Mouse (Mus musculus) T-cell, adult 2 months (primary cell): ENCODE results near the gene B3galt4.
A peak's percentile ranks its signal among the peaks of the same experiment; 100 is the strongest.
"Not testable (repeated sequence)": the region's sequence is repeated elsewhere in the genome, so short reads cannot be mapped to it uniquely, and the experiment has no call there.

Source experiments
- DNase-seq: peaks from one replicate; pipeline ENCODE4 v3.0.0; 2022; ENCODE audit warnings: low spot score

The B3galt4 gene

GRCm38 (mm10) chr17:33968489-33968888, 17.2 kb upstream of the B3galt4 start:
- peak; percentile 77 for DNase-seq

DNA sequence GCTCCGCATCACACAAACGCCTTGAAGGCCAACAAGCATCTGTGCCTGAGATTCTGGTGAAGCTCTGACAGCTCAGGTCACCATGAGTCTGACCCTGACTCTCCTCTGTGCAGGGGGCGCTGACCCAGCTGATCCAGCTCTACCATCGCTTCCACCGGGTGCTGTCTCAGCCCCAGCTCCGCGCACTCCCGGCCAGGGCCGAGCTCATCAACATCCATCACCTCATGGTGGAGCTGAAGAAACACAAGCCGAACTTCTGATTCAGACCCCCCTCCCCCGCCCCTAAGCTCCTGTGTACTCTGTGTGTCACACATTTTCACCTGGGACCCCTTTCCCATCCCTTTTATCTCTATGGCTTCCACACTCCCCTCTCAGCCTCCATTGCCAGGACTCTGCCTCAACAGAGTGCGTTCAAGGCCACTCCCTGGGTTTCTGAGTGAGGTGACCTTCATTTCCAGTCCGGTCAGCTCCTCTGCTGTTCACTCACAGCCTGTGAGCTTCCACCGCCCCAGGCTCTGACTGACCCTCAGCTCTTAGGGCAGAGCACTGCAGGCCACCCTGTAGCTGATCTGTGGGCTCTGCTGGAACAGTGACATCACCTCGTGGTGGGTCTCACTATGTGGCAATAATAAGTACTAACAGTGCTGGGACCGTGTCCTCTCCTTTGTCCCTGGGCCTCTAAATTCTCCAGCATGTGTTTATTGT, 14.7 kb upstream of the B3galt4 start:
- no peak for DNase-seq

DNA sequence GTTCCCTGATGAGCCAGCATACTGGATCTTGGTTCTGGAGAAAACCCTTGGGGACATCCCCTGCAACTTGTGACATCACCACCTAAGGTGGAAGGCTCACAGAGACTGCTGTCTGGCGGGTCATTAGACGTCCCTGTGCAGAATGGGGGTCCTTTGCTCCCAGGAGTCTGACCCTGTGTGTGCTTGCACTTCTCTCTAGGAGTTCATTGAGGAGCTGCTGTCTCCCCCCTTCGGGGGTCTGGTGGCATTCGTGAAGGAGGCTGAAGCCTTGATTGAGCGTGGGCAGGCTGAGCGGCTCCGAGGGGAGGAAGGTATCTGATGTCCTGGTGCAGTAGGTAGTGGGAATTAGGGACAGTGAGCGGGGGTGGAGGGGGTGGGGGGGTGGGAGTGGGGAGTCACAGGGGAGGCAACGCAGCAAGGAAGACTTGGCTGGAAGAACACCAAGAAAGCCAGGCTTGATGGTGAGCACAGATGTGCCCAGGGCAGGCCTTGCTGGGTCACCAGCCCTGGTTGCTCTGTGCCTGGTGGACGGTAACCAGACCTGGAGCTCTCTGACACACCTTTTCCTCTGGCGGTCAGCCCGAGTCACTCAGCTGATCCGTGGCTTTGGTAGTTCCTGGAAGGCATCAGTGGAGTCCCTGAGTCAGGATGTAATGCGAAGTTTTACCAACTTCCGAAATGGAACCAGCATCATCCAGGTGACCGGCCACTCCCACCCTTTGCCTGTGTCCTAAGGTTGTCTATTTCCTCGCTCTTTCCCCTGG, 14.0 kb upstream of the B3galt4 start:
- no peak for DNase-seq

DNA sequence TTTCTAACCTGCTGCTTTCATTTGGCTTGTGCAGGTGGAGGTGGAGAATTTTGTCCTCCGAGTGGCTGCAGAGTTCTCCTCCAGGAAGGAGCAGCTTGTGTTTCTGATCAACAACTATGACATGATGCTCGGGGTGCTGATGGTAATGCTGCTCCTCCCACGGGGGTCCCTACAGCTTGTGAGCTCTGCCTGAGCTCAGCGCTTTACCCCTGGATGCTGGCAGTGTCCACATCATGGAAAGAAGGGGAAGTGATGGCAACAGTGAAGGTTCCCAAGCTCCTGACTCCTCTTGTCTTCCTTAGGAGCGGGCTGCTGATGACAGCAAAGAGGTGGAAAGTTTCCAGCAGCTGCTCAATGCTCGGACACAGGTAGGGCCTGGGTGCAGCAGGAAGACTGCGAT, 11.6 kb upstream of the B3galt4 start:
- no peak for DNase-seq

DNA sequence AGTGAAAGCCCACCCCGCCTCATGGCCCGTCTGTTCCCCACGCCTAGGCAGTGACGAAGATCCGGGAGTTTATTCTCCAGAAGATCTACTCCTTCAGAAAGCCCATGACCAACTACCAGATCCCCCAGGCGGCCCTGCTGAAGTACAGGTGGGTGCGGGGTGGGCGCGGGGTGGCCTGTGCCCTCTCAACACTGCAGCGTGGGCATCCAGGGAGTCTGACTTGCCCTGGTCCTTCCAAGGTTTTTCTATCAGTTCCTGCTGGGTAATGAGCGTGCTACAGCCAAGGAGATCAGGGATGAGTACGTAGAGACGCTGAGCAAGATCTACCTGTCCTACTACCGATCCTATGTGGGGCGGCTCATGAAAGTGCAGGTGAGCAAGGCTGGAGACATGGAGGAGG, 8.7 kb upstream of the B3galt4 start:
- DNase-seq = no peak

- no peak for DNase-seq
Measured at GRCm38 (mm10) chr17:33959135-33959534, 7.8 kb upstream of the B3galt4 start.

DNA sequence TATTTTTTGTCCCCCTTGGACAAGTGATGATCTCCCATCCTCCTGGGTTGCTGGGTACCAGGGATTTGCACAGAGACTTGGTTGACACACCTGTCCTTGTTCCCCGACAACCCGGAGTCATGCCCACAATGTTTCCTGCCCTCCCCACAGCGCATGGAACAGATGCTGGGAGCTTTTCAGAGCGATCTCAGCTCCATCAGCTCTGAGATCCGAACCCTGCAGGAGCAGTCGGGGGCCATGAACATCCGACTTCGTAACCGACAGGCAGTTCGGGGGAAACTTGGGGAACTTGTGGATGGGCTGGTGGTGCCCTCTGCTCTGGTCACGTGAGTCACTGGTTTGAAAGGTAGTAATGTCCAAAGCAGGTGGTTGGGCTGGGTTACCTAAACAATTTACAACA, 7.2 kb upstream of the B3galt4 start:
- DNase-seq = no peak

- no peak for DNase-seq
Measured at GRCm38 (mm10) chr17:33957493-33957892, 6.2 kb upstream of the B3galt4 start.

DNA sequence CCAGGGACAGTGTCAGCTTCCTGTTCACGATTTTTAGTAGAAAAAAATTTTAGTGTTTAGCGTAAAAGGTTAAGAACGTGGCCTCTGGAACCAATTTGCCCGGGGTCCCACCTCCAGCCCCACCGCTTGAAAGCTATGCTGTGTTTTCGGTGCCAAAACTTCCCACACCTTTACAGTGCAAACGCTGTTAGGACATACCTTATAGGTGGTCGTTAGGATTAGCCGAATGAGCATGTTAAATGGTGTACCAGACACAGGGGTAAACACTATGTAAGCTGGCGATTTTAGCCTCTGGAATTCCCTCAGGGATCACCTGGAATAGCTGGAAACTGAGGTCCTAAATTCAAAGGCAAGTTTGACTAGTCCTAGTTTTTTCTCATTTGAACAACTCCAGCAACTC, 5.0 kb upstream of the B3galt4 start:
- DNase-seq = no peak

- peak; percentile 98 for DNase-seq
Measured at GRCm38 (mm10) chr17:33955555-33956214, 4.4 kb upstream of the B3galt4 start, which contains the start of the genes Vps52 and Rps18. Gene Vps52, plus strand, starts transcription at chr17:33955812. Gene Rps18, minus strand, starts transcription at chr17:33956001.

DNA sequence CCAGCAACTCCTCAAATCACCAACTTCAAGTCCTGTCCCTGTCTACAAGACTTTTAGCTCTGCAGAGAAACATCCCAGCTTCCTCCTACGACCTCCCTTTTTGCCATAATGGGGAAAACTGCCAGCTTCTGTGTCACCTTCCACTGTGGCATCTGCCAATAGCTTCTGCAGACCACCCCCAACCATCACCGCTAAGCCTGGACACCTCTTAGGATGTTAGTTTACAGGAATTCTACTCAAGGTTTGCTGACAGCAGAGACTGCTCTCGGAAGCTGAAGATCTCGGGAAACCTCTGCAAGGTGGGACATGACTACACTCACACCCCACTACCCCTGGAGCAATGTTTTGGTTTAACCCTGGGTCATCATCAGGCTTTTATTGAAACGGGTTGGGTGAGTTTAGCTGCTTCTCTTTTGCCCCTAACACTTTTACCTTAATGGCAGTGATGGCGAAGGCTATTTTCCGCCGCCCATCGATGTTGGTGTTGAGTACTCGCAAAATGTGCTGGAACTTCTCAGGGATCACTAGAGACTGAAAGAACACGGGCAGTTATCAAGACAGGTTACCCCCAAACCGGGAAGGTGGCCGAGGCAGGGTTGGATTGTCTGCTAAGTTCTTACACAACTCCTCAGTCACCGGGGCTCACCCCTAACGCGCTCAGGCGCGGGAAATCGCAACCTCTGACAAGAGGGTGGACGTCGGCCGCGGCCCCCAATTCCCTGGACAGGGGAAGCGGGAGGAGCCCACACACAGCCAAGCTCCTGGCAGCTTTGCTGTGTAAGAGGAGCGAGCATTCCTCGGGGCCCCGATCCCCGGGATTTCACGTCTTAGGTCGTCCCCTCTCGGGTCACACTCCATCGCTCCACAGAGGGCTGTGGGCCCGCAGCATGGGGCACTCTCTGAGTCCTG, 3.6 kb upstream of the B3galt4 start:
- no peak for DNase-seq

DNA sequence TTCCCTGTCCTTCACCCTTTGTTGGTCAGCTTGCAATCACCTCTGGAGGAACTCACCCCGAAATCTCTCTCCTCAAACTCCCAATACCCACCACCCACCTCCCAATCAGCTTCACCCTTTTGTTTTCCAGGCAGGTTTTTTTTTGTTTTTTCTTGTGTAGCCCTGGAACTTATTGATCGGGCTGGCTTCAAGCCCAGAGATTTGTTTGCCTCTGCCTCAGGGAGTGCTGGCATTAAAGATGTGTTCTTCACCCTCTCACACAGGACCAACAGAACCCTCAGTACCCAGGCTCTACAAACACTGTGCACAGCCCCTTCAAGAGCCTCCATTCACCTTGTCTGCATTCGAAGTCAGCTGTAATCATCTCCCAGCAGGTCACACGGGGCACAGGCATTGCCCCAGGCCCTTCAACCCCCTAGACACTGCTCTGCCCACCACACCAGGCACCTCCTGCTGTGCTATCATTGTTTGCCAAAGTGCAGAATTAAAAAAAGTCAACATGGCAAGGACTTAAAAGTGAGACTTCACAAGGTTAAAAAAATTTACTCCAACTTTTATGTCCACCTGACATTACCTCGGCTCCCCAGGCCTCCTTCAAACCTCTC, 2.8 kb upstream of the B3galt4 start:
- DNase-seq = no peak

DNA sequence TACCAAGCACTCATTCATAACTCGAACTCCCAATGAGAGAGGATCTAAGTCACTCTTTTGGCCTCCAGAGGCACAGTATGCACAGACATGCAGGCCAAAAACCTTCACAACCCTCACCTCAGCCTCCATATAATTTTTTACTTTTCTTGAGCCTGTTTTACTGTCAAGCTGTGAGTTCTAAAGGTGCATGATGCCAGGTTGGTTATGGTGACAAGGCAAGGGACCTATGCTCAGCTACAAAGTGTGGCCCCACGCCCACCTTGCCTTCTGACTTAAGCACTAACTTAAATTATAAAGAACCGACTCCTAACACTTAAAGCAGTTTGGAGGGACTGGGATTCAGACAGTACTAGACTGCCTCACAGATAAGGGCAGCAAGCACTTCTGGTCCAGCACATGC, 2.0 kb upstream of the B3galt4 start:
- DNase-seq = no peak

DNA sequence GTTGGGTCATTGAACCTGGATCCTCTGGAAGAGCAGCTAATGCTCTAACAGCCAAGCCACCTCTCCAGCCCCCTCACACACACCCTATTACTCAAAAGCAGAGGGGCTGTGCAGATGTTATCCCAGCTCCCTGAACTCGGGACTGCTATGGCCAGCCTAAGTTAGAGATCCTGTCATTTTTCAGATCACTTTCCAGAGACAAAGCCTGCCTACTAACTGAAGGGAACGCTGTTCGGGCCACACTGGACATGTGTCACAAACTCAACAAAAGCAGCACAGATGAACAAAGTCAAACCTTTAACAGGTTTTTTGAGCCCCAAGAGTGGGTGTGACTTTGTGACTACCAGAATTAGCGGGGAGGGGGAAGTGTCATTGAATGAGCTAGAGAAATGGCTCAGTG, 1.6 kb upstream of the B3galt4 start:
- DNase-seq = no peak

- not testable (repeated sequence) for DNase-seq
Measured at GRCm38 (mm10) chr17:33952015-33952414, 727 bp upstream of the B3galt4 start.

GRCm38 (mm10) chr17:33950131-33950625, 1.1 kb downstream of the B3galt4 start:
- no peak for DNase-seq

DNA sequence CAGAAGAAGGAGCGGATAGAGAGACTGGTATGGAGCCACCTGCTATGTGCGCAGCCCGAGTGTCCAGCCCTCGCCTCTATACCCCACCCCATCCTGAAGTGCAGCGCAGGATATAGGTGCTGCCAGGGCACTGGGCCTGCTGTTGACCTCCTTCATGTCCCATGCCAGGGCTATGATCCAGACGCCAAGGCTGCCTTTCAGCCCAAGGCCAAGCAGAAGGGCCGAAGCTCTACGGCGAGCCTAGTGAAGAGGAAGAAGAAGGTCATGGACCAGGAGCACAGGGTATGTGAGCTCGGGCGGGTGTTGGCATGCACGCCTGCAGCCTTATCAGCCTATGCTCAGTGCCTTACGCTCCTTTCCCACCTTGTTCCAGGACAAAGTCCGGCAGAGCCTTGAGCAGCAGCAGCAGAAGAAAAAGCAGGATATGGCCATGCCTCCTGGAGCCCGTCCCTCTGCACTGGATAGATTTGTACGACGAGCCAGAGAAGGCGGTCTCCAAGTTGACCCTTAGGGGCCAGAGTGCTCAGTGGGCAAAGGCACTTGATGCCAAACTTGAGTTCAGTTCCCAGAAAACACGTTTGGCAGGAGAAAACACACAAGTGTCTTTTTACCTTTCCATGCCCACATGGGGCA, 2.3 kb downstream of the B3galt4 start:
- DNase-seq = no peak

DNA sequence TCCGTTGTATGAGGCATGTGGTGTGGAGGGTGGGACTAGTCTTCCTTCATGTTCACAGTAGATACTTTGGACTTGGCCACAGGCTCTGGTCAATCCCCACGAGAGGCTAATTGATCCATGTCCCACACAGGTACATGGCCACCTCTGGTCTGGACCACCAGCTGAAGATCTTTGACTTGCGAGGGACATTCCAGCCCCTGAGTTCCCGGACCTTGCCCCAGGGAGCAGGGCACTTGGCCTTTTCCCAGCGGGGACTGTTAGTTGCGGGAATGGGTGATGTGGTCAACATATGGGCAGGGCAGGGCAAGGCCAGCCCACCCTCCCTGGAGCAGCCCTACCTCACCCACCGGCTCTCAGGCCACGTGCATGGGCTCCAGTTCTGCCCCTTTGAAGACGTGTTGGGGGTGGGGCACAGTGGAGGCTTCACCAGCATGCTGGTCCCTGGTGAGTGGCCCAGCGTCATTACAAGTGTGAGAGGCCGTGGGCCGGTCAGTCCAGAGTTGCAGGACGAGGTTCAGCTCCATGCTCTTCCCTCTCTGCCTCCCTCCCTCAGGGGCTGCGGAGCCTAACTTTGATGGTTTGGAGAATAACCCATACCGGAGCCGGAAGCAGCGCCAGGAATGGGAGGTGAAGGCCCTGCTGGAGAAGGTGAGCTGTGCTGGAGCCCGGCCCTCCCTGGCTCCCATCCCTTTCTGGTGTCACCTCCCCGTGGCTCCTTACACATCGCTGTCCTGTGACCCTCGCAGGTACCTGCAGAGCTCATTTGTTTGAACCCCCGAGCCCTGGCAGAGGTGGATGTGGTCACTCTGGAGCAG, 3.0 kb downstream of the B3galt4 start:
- DNase-seq = no peak

- peak; percentile 77 for DNase-seq
Measured at GRCm38 (mm10) chr17:33947430-33948089, 3.7 kb downstream of the B3galt4 start.
